11 mouse cellular contexts compared by ENCODE assay signal in the genomic region with DNA sequence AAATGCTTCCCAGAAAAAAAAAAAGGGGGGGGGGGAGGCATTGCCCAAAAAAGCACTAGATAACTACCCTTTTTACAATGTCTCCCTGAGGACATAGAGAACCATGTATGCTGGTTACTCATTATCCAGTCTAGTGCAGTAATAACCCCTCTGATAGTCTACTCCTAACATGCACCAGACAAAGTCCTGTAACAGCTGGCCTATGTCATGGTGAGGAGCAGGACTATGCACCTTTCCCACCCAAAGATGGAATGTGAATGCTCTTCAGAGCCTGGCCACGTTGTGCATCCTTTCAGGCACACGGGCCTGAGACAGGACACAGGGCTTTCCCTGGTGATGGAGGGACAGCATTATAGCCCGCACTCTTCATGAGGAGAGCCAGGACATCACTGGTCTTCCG.
A peak's percentile ranks its signal among the peaks of the same experiment; 100 is the strongest.
DNase-seq lines count a peak whose midpoint lies in the region; ATAC-seq and TF ChIP-seq lines count a peak whose summit lies in the region.
"Had no signal": no experiment of that assay in that cellular context is flagged by ENCODE, and none has a peak within 500 bp of the region (broad histone marks: within the 10 kb centered on the region; RNA-seq: fewer than 3 reads in every experiment).

No protein-coding gene starts in this region.

- peak; percentile 65 for DNase-seq in liver, adult 2 months (ENCODE audit: extremely low read depth, low read depth, low spot score)
- DNase-seq in hindbrain, embryonic 14.5 days (ENCODE audit: low spot score), result no peak
- peak; percentile 43 for DNase-seq in kidney, postnatal 14 days
- DNase-seq in gastrocnemius, postnatal 4 days (ENCODE audit: low spot score in 2 of 2), result no peak
- DNase-seq in left cerebral cortex, adult 18-20 months (ENCODE audit: low spot score in 2 of 2), result no peak
- no peak for DNase-seq in right cerebral cortex, postnatal 25 days

- no peaks in the 10 kb centered on the region for H3K36me3 ChIP-seq in liver, adult 2 months (ENCODE audit: control insufficient read depth, insufficient read depth, low read length)
- H3K36me3 ChIP-seq in liver, embryonic 12.5 days, result no peaks in the 10 kb centered on the region
- H3K36me3 ChIP-seq in hindbrain, embryonic 14.5 days (replicated peaks; ENCODE audit: control insufficient read depth, insufficient read depth), result no peaks in the 10 kb centered on the region
- no peaks in the 10 kb centered on the region for H3K36me3 ChIP-seq in neural tube, embryonic 14.5 days (ENCODE audit: control insufficient read depth, insufficient read depth, low read length)
- H3K36me3 ChIP-seq: embryonic facial prominence, embryonic 13.5 days; limb, embryonic 12.5 days had no signal

- no peak for TF ChIP-seq POLR2A in liver, adult 2 months (IDR thresholded peaks at IDR 0.05; ENCODE audit: extremely low read depth, insufficient read depth, low read length)

- H3K4me2 ChIP-seq in liver, embryonic 12.5 days, result no peak overlapping the region
- H3K4me2 ChIP-seq in hindbrain, embryonic 14.5 days (replicated peaks), result no peak overlapping the region
- no peak overlapping the region for H3K4me2 ChIP-seq in neural tube, embryonic 14.5 days (ENCODE audit: low read depth, low read length)
- H3K4me2 ChIP-seq: embryonic facial prominence, embryonic 13.5 days; limb, embryonic 12.5 days had no signal

- H3K9ac ChIP-seq in liver, adult 2 months (ENCODE audit: low read depth, low read length), result no peak overlapping the region
- H3K9ac ChIP-seq in liver, embryonic 12.5 days, result no peak overlapping the region
- peak overlapping the region; percentile 41; the same call in 1 of the 2 replicates for H3K9ac ChIP-seq in hindbrain, embryonic 14.5 days
- no peak overlapping the region for H3K9ac ChIP-seq in neural tube, embryonic 14.5 days (replicated peaks; ENCODE audit: low read depth, low read length)
- H3K9ac ChIP-seq: embryonic facial prominence, embryonic 13.5 days; limb, embryonic 12.5 days had no signal

- no peak overlapping the region for H3K27ac ChIP-seq in liver, adult 2 months (replicated peaks; ENCODE audit: insufficient read depth, low read depth, low read length)
- H3K27ac ChIP-seq in liver, embryonic 12.5 days, result no peak overlapping the region
- peak overlapping the region; percentile 80 for H3K27ac ChIP-seq in hindbrain, embryonic 14.5 days
- peak overlapping the region; percentile 48 for H3K27ac ChIP-seq in neural tube, embryonic 14.5 days (ENCODE audit: low read depth, low read length)
- H3K27ac ChIP-seq: embryonic facial prominence, embryonic 13.5 days; limb, embryonic 12.5 days had no signal

- no peaks in the 10 kb centered on the region for H3K9me3 ChIP-seq in liver, embryonic 12.5 days (replicated peaks)
- no peaks in the 10 kb centered on the region for H3K9me3 ChIP-seq in hindbrain, embryonic 14.5 days (ENCODE audit: control insufficient read depth, low read length)
- H3K9me3 ChIP-seq in neural tube, embryonic 14.5 days (ENCODE audit: control insufficient read depth, low read length), result no peaks in the 10 kb centered on the region
- H3K9me3 ChIP-seq: embryonic facial prominence, embryonic 13.5 days; limb, embryonic 12.5 days; megakaryocyte, embryonic 14.5 days had no signal

- no peak overlapping the region for H3K4me3 ChIP-seq in liver, adult 2 months (ENCODE audit: insufficient read depth, low read depth, low read length)
- H3K4me3 ChIP-seq in liver, embryonic 12.5 days, result no peak overlapping the region
- H3K4me3 ChIP-seq in hindbrain, embryonic 14.5 days (replicated peaks; ENCODE audit: low read length), result no peak overlapping the region
- no peak overlapping the region for H3K4me3 ChIP-seq in neural tube, embryonic 14.5 days (ENCODE audit: low read depth, low read length)
- H3K4me3 ChIP-seq: embryonic facial prominence, embryonic 13.5 days; limb, embryonic 12.5 days; megakaryocyte, embryonic 14.5 days had no signal

- H3K27me3 ChIP-seq in liver, adult 2 months (ENCODE audit: control insufficient read depth, insufficient read depth, low read length), result no peaks in the 10 kb centered on the region
- no peaks in the 10 kb centered on the region for H3K27me3 ChIP-seq in liver, embryonic 12.5 days (replicated peaks)
- no peaks in the 10 kb centered on the region for H3K27me3 ChIP-seq in hindbrain, embryonic 14.5 days (ENCODE audit: control insufficient read depth, insufficient read depth, low read length)
- no peaks in the 10 kb centered on the region for H3K27me3 ChIP-seq in neural tube, embryonic 14.5 days (ENCODE audit: control insufficient read depth, insufficient read depth, low read length)
- H3K27me3 ChIP-seq: embryonic facial prominence, embryonic 13.5 days; limb, embryonic 12.5 days had no signal

- 34% methylated on average over 4 of the region's 4 CpGs for WGBS in liver, adult 2 months
- WGBS in liver, embryonic 12.5 days (ENCODE audit: insufficient replicate concordance), result 62% methylated on average over 4 of the region's 4 CpGs
- WGBS in hindbrain, embryonic 14.5 days, result 70% methylated on average over 4 of the region's 4 CpGs
- 66% methylated on average over 4 of the region's 4 CpGs for WGBS in neural tube, embryonic 14.5 days

- peaks cover 14% of the 10 kb centered on the region for H3K4me1 ChIP-seq in liver, adult 2 months (ENCODE audit: control insufficient read depth, insufficient read depth, low read length)
- 0 out of 2 replicates have a peak, but pooled peaks cover 3% of the 10 kb centered on the region for H3K4me1 ChIP-seq in liver, embryonic 12.5 days
- peaks cover 37% of the 10 kb centered on the region for H3K4me1 ChIP-seq in hindbrain, embryonic 14.5 days (replicated peaks; ENCODE audit: control insufficient read depth, insufficient read depth, low read length)
- peaks cover 15% of the 10 kb centered on the region for H3K4me1 ChIP-seq in neural tube, embryonic 14.5 days (ENCODE audit: control insufficient read depth, insufficient read depth, low read length)

- no peak for TF ChIP-seq CTCF in liver, adult 2 months (IDR thresholded peaks at IDR 0.05; ENCODE audit: low read depth, low read length)

- ATAC-seq in liver, embryonic 12.5 days, result no peak
- ATAC-seq in hindbrain, embryonic 14.5 days (ENCODE audit: low FRiP score), result peak; percentile 8; the same call in 1 of the 2 replicates
- peak; percentile 39 for ATAC-seq in neural tube, embryonic 14.5 days (ENCODE audit: low read depth)

- H3K79me2 ChIP-seq in liver, adult 2 months (ENCODE audit: control insufficient read depth, insufficient read depth, low read length), result no peaks in the 10 kb centered on the region; the same call in 1 of the 2 replicates

Comparison
In these comparisons a context has a peak if more than half of its experiments do, and no peak if none do; other contexts are left out.
1. DNase-seq: peak in liver, adult 2 months (single experiment) and kidney, postnatal 14 days (single experiment); none in hindbrain, embryonic 14.5 days (single experiment), gastrocnemius, postnatal 4 days (0 of 2), left cerebral cortex, adult 18-20 months (0 of 2) and right cerebral cortex, postnatal 25 days (single experiment).
2. H3K27ac ChIP-seq: peak in hindbrain, embryonic 14.5 days (single experiment) and neural tube, embryonic 14.5 days (single experiment); none in liver, adult 2 months (single experiment) and liver, embryonic 12.5 days (single experiment).